Mouse (Mus musculus) gonadal fat pad, adult 2 months (tissue): Measurements from ENCODE around the gene Ifi211. TPM values are rescaled to one million over a fixed set of nuclear protein-coding genes. Genes with fewer than 3 reads are reported as not detected.
"Not testable (repeated sequence)": the region's sequence is repeated elsewhere in the genome, so short reads cannot be mapped to it uniquely, and the experiment has no call there.

Experiments used
- DNase-seq: peaks from one replicate; pipeline ENCODE4 v3.0.0-alpha.2; 2012; ENCODE audit warnings: low read depth
- polyA plus RNA-seq: library from polyadenylated mRNA; depleted of rRNA; stranded (reverse); fragments of >200 nt; gene quantifications from 2 replicates; pipeline ENCODE4 v1.2.3, GENCODE M21; 2012; rRNA removed

Ifi211 gene
- polyA plus RNA-seq = 0.84 and 1.5 TPM in 2 replicates

DNA sequence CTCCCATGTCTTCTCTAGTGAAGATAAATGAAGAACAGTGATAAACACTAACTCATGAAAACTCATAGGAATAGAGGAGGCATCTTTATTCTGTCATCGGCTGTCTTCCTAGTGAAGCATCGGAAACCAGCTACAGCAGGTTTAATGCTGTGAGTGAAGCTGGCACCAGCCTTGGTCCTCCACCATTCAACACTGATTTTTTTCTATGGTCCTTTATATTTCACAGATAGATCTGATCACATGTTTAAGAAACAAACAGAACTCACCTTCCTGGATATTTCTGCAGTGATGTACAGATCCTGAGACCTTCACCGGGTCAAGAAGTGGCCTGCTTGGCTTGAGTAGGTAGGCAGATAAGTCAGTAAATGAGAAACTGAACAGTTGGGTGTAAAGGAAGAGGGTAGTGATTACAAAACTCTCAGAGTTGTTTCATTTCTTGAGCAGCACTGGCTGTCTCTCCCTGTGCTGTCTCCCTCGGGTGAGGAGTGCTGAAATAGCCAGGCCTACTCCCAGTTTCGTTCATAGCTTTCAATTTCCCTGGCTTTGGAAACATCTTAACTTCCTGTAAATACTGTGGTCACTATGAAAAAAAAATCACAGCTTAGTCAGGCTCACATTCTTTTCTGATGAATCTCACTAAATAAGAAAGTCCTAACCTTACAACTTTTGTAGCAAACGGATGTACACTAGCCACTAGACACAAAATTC is at the start of gene Ifi211:
Ifi211 (minus strand) TSS at position 499 of the 708 bp plus-strand sequence.
- not testable (repeated sequence) for DNase-seq

DNA sequence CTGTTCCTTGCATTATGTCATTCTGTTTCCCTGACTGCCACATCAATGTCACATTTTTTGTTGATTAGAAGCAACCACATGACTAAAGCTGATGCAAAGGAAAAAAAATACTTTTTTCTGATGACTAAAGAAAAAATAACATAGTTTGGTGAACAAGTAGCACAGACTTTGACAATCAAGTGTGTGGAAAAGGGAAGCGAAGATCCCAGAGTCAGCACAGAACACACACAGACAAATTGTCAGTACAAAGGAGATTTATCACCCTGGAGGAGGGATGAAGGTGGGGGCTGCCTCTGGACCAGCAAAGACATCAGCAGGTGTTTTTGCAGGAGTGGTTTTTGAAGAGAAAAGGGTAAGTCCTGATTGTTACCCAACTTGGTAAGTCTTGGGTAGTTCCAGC is 48.6 kb upstream of the Ifi211 start:
- DNase-seq = not testable (repeated sequence)

GRCm38 (mm10) chr1:173959998-173960397 is 47.2 kb upstream of the Ifi211 start:
- DNase-seq = not testable (repeated sequence)

DNA sequence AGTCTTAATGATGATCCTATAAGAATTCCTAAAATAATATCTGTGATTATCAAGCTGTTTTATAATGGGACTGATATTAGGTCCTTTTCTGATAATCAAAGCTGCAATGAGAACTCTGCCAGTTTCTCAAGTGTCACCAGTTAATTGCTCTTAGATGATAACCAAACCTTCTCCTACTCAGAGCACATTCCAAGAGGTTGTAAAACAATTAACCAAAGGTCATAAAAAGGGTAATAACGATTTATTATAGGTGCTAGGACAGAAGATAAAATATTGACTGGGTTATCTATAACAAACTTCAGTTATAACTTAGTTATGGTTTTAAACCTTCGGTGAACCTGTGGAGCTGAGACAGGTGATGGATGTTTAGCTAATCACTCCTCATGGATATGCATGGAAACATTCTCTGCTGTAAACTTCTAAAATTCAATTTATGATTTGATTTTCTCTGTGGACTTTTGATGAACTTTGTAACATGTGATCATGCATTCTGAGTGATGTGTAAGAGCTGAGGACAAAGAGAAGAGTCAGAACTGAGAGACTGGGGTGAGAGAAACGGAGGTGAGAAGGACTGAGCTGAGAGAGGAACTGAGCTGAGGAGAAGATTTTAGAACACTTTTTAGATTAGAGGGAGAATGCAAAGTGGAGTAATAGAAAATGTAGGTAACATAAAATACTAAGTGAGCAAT is 43.1 kb upstream of the Ifi211 start:
- DNase-seq = not testable (repeated sequence)

GRCm38 (mm10) chr1:173955071-173955796 is 42.4 kb upstream of the Ifi211 start:
- DNase-seq = no peak

GRCm38 (mm10) chr1:173953563-173953962 is 40.7 kb upstream of the Ifi211 start:
- no peak for DNase-seq

DNA sequence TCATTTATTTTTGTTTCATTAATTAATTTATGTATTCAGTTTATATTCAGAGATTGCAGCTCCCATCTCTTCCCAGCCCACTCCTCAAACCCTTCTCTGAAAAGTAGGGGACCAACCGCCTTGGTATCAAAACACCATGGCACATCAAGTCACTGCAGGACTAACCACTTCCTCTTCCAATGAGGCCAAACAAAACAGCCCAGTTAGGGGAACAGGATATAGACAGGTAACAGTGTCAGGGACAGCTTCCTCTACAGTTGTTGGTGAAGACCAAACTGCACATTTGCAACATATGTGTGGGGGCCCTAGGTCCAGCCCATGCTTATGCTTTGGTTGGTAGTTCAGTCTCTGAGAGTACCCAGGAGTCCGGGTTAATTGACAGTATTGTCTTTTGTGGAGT is 36.2 kb upstream of the Ifi211 start:
- DNase-seq = not testable (repeated sequence)

- DNase-seq = not testable (repeated sequence)
Measured at GRCm38 (mm10) chr1:173942780-173943066, 29.9 kb upstream of the Ifi211 start.

DNA sequence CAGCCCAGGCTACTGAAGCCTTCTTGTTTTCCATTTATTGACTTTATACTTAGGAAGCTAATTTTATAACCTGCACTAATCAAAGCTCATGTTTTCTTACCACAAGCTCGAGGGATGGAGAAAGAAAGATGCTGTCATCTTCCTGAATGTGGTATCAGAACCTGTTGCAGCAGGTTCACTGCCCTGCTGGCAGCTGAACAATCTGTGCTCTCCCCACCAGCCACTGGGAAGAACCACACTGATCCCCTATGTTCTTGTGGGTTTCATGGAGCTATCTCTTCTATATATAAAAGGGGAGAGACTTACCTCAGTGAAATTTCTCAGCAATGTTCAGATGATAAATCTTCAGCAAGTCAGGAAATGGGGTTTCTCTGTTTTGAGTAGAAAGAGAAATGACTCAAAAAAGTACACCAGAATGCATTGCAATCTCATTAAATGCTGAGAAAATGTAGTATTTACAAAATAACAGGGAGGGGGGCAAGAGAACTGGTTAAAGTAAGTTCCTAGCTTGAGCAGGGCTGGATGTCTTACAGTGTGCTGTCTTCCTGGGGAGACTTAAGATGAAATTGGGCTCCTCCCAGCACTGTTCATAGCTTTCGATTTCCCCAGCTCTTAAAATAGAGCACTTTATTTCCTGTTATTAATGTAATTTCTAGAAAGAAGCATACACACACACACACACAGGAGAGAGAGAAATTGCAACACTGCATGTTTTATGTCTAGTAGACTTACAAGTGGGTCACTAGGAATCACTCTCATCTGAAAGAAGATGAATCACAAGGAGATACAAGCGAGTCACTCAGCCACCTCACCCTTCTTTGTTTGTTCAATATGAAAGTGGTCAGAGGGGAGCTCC is 29.3 kb upstream of the Ifi211 start, which contains the start of the genes Mndal and Ifi203:
Mndal (minus strand) TSS at position 568 of the 856 bp plus-strand sequence.
Ifi203 (minus strand) TSS at position 749 of the 856 bp plus-strand sequence.
- DNase-seq = not testable (repeated sequence)

GRCm38 (mm10) chr1:173941522-173941921 is 28.7 kb upstream of the Ifi211 start:
- not testable (repeated sequence) for DNase-seq

DNA sequence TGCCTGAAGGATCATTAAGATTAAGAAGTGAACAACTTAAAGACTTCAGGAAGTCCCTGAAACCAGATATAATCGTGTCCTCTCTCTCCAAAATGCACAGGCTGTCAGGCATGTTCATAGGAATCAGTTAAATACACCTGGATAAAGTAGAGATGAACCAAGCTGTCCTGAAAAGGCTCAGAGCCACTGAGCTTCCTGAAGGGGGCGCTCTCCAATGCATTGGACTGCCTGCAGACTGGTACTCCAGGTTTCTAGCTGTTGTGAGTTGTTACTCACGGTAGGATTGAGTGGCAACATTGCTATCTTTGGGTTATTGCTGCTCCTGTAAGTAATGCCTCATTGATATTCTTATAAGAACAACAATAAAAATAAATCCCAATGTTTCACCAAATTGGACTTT is 6.4 kb upstream of the Ifi211 start:
- DNase-seq = not testable (repeated sequence)

- DNase-seq = no peak
Measured at GRCm38 (mm10) chr1:173914559-173914958, 1.7 kb upstream of the Ifi211 start.

- not testable (repeated sequence) for DNase-seq
Measured at GRCm38 (mm10) chr1:173913256-173913791, 478 bp upstream of the Ifi211 start.

GRCm38 (mm10) chr1:173911808-173912464 is 910 bp downstream of the Ifi211 start:
- no peak for DNase-seq

GRCm38 (mm10) chr1:173908390-173908789 is 4.5 kb downstream of the Ifi211 start:
- DNase-seq = not testable (repeated sequence)

GRCm38 (mm10) chr1:173905885-173906284 is 7.0 kb downstream of the Ifi211 start:
- not testable (repeated sequence) for DNase-seq

- DNase-seq = not testable (repeated sequence)
Measured at GRCm38 (mm10) chr1:173889741-173890140, 23.1 kb downstream of the Ifi211 start.

- not testable (repeated sequence) for DNase-seq
Measured at GRCm38 (mm10) chr1:173887026-173887787, 25.6 kb downstream of the Ifi211 start.

- not testable (repeated sequence) for DNase-seq
Measured at GRCm38 (mm10) chr1:173880004-173880666, 32.7 kb downstream of the Ifi211 start.
